Mouse (Mus musculus): ENCODE measurements at regions not wholly inside any gene's neighbourhood (a gene's known extent, or its start where the extent isn't known, plus 50 kb on each side); places are given as distances from the start of the nearest gene placed in this dataset.
A peak's percentile ranks its signal among the peaks of the same experiment; 100 is the strongest.

GRCm38 (mm10) chr6:99986449-99986848 lies 260.3 kb upstream of the Prok2 start:
- H3K9me3 ChIP-seq (ENCODE audit: control insufficient read depth, low read length): no peaks in the 10 kb centered on the region
- ATAC-seq: no peak
- no peak overlapping the region for H3K4me3 ChIP-seq (replicated peaks; ENCODE audit: low read length)
- 87% methylated on average over 3 of the region's 3 CpGs for WGBS
- no peak overlapping the region for H3K9ac ChIP-seq (replicated peaks; ENCODE audit: low read depth, low read length)
- H3K27ac ChIP-seq (ENCODE audit: low read length): no peak overlapping the region
- H3K36me3 ChIP-seq (ENCODE audit: control insufficient read depth, insufficient read depth): no peaks in the 10 kb centered on the region
- peaks cover 22% of the 10 kb centered on the region for H3K4me1 ChIP-seq (replicated peaks; ENCODE audit: control insufficient read depth, insufficient read depth, low read length)
- H3K4me2 ChIP-seq (ENCODE audit: low read length): no peak overlapping the region
- no peaks in the 10 kb centered on the region for H3K27me3 ChIP-seq (replicated peaks; ENCODE audit: control insufficient read depth, insufficient read depth, low read length)

GRCm38 (mm10) chr6:99985322-99985721 lies 259.1 kb upstream of the Prok2 start:
- 27% methylated on average over 5 of the region's 5 CpGs for WGBS
- Histone ChIP-seq H3K27ac (ENCODE audit: low read length) (no peak overlapping the region), H3K4me2 (ENCODE audit: low read length) (peak overlapping the region; percentile 25; the same call in 1 of the 2 replicates), H3K9ac (replicated peaks; ENCODE audit: low read depth, low read length) (0 out of 2 replicates have a peak overlapping the region, but pooled peaks have one; percentile 10), H3K36me3 (ENCODE audit: control insufficient read depth, insufficient read depth) (no peaks in the 10 kb centered on the region), H3K4me1 (replicated peaks; ENCODE audit: control insufficient read depth, insufficient read depth, low read length) (peaks cover 16% of the 10 kb centered on the region), H3K27me3 (replicated peaks; ENCODE audit: control insufficient read depth, insufficient read depth, low read length) (no peaks in the 10 kb centered on the region), H3K4me3 (replicated peaks; ENCODE audit: low read length) (no peak overlapping the region), H3K9me3 (ENCODE audit: control insufficient read depth, low read length) (no peaks in the 10 kb centered on the region)
- peak; percentile 45 for ATAC-seq

- Histone ChIP-seq H3K4me1 (replicated peaks; ENCODE audit: control insufficient read depth, insufficient read depth, low read length) (peaks cover 16% of the 10 kb centered on the region), H3K4me2 (ENCODE audit: low read length) (peak overlapping the region; percentile 25; the same call in 1 of the 2 replicates), H3K36me3 (ENCODE audit: control insufficient read depth, insufficient read depth) (no peaks in the 10 kb centered on the region), H3K9me3 (ENCODE audit: control insufficient read depth, low read length) (no peaks in the 10 kb centered on the region), H3K27me3 (replicated peaks; ENCODE audit: control insufficient read depth, insufficient read depth, low read length) (no peaks in the 10 kb centered on the region), H3K4me3 (replicated peaks; ENCODE audit: low read length) (no peak overlapping the region), H3K27ac (ENCODE audit: low read length) (no peak overlapping the region), H3K9ac (replicated peaks; ENCODE audit: low read depth, low read length) (0 out of 2 replicates have a peak overlapping the region, but pooled peaks have one; percentile 10)
- peak; percentile 22 for ATAC-seq
- 7% methylated on average over 10 of the region's 10 CpGs for WGBS
These were observed 258.6 kb upstream of the Prok2 start for GRCm38 (mm10) chr6:99984856-99985224.

- H3K4me3 ChIP-seq (replicated peaks; ENCODE audit: low read length): no peak overlapping the region
- WGBS: 3% methylated on average over 7 of the region's 7 CpGs
- H3K36me3 ChIP-seq (ENCODE audit: control insufficient read depth, insufficient read depth): no peaks in the 10 kb centered on the region
- no peaks in the 10 kb centered on the region for H3K9me3 ChIP-seq (ENCODE audit: control insufficient read depth, low read length)
- 0 out of 2 replicates have a peak overlapping the region, but pooled peaks have one; percentile 25 for H3K4me2 ChIP-seq (ENCODE audit: low read length)
- H3K4me1 ChIP-seq (replicated peaks; ENCODE audit: control insufficient read depth, insufficient read depth, low read length): peaks cover 19% of the 10 kb centered on the region
- no peaks in the 10 kb centered on the region for H3K27me3 ChIP-seq (replicated peaks; ENCODE audit: control insufficient read depth, insufficient read depth, low read length)
- H3K27ac ChIP-seq (ENCODE audit: low read length): no peak overlapping the region
- no peak overlapping the region for H3K9ac ChIP-seq (replicated peaks; ENCODE audit: low read depth, low read length)
- peak; percentile 37; the same call in 1 of the 2 replicates for ATAC-seq
These were observed 258.1 kb upstream of the Prok2 start for GRCm38 (mm10) chr6:99984057-99984855.

- Histone ChIP-seq H3K36me3 (ENCODE audit: control insufficient read depth, insufficient read depth) (no peaks in the 10 kb centered on the region), H3K27ac (ENCODE audit: low read length) (no peak overlapping the region), H3K4me2 (ENCODE audit: low read length) (no peak overlapping the region), H3K9ac (replicated peaks; ENCODE audit: low read depth, low read length) (no peak overlapping the region), H3K27me3 (replicated peaks; ENCODE audit: control insufficient read depth, insufficient read depth, low read length) (no peaks in the 10 kb centered on the region), H3K9me3 (ENCODE audit: control insufficient read depth, low read length) (no peaks in the 10 kb centered on the region), H3K4me3 (replicated peaks; ENCODE audit: low read length) (no peak overlapping the region), H3K4me1 (replicated peaks; ENCODE audit: control insufficient read depth, insufficient read depth, low read length) (peaks cover 13% of the 10 kb centered on the region)
- ATAC-seq: no peak
- 10% methylated on average over 5 of the region's 5 CpGs for WGBS
These were observed 253.4 kb upstream of the Prok2 start for GRCm38 (mm10) chr6:99979614-99980013.

- no peak overlapping the region for H3K9ac ChIP-seq (replicated peaks; ENCODE audit: low read depth, low read length)
- no peaks in the 10 kb centered on the region for H3K9me3 ChIP-seq (ENCODE audit: control insufficient read depth, low read length)
- 59% methylated on average over 6 of the region's 6 CpGs for WGBS
- no peak overlapping the region for H3K4me2 ChIP-seq (ENCODE audit: low read length)
- no peaks in the 10 kb centered on the region for H3K27me3 ChIP-seq (replicated peaks; ENCODE audit: control insufficient read depth, insufficient read depth, low read length)
- no peaks in the 10 kb centered on the region for H3K36me3 ChIP-seq (ENCODE audit: control insufficient read depth, insufficient read depth)
- no peak overlapping the region for H3K4me3 ChIP-seq (replicated peaks; ENCODE audit: low read length)
- no peak overlapping the region for H3K27ac ChIP-seq (ENCODE audit: low read length)
- no peak for ATAC-seq
- H3K4me1 ChIP-seq (replicated peaks; ENCODE audit: control insufficient read depth, insufficient read depth, low read length): peaks cover 9% of the 10 kb centered on the region; the same call in 1 of the 2 replicates
These were observed 252.1 kb upstream of the Prok2 start for GRCm38 (mm10) chr6:99978164-99978746.

- no peak overlapping the region for H3K9ac ChIP-seq (replicated peaks; ENCODE audit: low read depth, low read length)
- no peaks in the 10 kb centered on the region for H3K36me3 ChIP-seq (ENCODE audit: control insufficient read depth, insufficient read depth)
- no peak overlapping the region for H3K27ac ChIP-seq (ENCODE audit: low read length)
- no peak overlapping the region for H3K4me3 ChIP-seq (replicated peaks; ENCODE audit: low read length)
- H3K9me3 ChIP-seq (ENCODE audit: control insufficient read depth, low read length): no peaks in the 10 kb centered on the region
- H3K4me1 ChIP-seq (replicated peaks; ENCODE audit: control insufficient read depth, insufficient read depth, low read length): peaks cover 17% of the 10 kb centered on the region
- H3K4me2 ChIP-seq (ENCODE audit: low read length): no peak overlapping the region
- ATAC-seq: no peak
- no peaks in the 10 kb centered on the region for H3K27me3 ChIP-seq (replicated peaks; ENCODE audit: control insufficient read depth, insufficient read depth, low read length)
- WGBS: 76% methylated on average over 5 of the region's 5 CpGs
These were observed 250.0 kb upstream of the Prok2 start for GRCm38 (mm10) chr6:99976144-99976543.

GRCm38 (mm10) chr6:99975486-99975885 lies 249.3 kb upstream of the Prok2 start:
- Histone ChIP-seq H3K9me3 (ENCODE audit: control insufficient read depth, low read length) (no peaks in the 10 kb centered on the region), H3K4me1 (replicated peaks; ENCODE audit: control insufficient read depth, insufficient read depth, low read length) (peaks cover 24% of the 10 kb centered on the region), H3K4me3 (replicated peaks; ENCODE audit: low read length) (no peak overlapping the region), H3K36me3 (ENCODE audit: control insufficient read depth, insufficient read depth) (no peaks in the 10 kb centered on the region), H3K9ac (replicated peaks; ENCODE audit: low read depth, low read length) (no peak overlapping the region), H3K27ac (ENCODE audit: low read length) (no peak overlapping the region), H3K4me2 (ENCODE audit: low read length) (no peak overlapping the region), H3K27me3 (replicated peaks; ENCODE audit: control insufficient read depth, insufficient read depth, low read length) (no peaks in the 10 kb centered on the region)
- ATAC-seq: no peak
- 84% methylated on average over 7 of the region's 7 CpGs for WGBS

- no peaks in the 10 kb centered on the region for H3K36me3 ChIP-seq (ENCODE audit: control insufficient read depth, insufficient read depth)
- no peak overlapping the region for H3K27ac ChIP-seq (ENCODE audit: low read length)
- H3K4me2 ChIP-seq (ENCODE audit: low read length): no peak overlapping the region
- WGBS: 83% methylated on average over 4 of the region's 4 CpGs
- H3K4me3 ChIP-seq (replicated peaks; ENCODE audit: low read length): no peak overlapping the region
- ATAC-seq: no peak
- no peak overlapping the region for H3K9ac ChIP-seq (replicated peaks; ENCODE audit: low read depth, low read length)
- H3K27me3 ChIP-seq (replicated peaks; ENCODE audit: control insufficient read depth, insufficient read depth, low read length): no peaks in the 10 kb centered on the region
- H3K4me1 ChIP-seq (replicated peaks; ENCODE audit: control insufficient read depth, insufficient read depth, low read length): peaks cover 27% of the 10 kb centered on the region
- H3K9me3 ChIP-seq (ENCODE audit: control insufficient read depth, low read length): no peaks in the 10 kb centered on the region
These were observed 248.3 kb upstream of the Prok2 start for GRCm38 (mm10) chr6:99974464-99974863.
